ENCODE assay signal across 16 mouse cellular contexts in genomic region chr11:22644010-22644625, GRCm38 (mm10).
DNase-seq lines count a peak whose midpoint lies in the region; ATAC-seq and TF ChIP-seq lines count a peak whose summit lies in the region.
"Had no signal": no experiment of that assay in that cellular context is flagged by ENCODE, and none has a peak within 500 bp of the region (broad histone marks: within the 10 kb centered on the region; RNA-seq: fewer than 3 reads in every experiment).

No protein-coding gene starts in this region.

- H3K4me3 ChIP-seq in heart, embryonic 16.5 days (ENCODE audit: low read length), result no peak overlapping the region
- H3K4me3 ChIP-seq in lung, embryonic 16.5 days (ENCODE audit: low read length), result no peak overlapping the region
- H3K4me3 ChIP-seq in lung, adult 2 months (replicated peaks; ENCODE audit: extremely low read depth, low read depth, low read length), result no peak overlapping the region
- no peak overlapping the region for H3K4me3 ChIP-seq in bone marrow macrophage, adult 2 months (ENCODE audit: insufficient read depth, low read length)
- no peak overlapping the region for H3K4me3 ChIP-seq in stomach, embryonic 14.5 days (ENCODE audit: low read depth, low read length)
- H3K4me3 ChIP-seq: heart, adult 2 months; hindbrain, embryonic 13.5 days; midbrain, embryonic 10.5 days had no signal

- no peak overlapping the region for H3K4me2 ChIP-seq in heart, embryonic 16.5 days (ENCODE audit: low read depth, low read length)
- no peak overlapping the region for H3K4me2 ChIP-seq in lung, embryonic 16.5 days (ENCODE audit: low read depth, low read length)
- H3K4me2 ChIP-seq in stomach, embryonic 14.5 days (replicated peaks; ENCODE audit: low read depth, low read length), result no peak overlapping the region
- H3K4me2 ChIP-seq: hindbrain, embryonic 13.5 days had no signal

- TF ChIP-seq POLR2A in lung, adult 2 months (IDR thresholded peaks at IDR 0.05; ENCODE audit: borderline replicate concordance, extremely low read depth, low read depth, low read length), result no peak
- TF ChIP-seq POLR2A in bone marrow macrophage, adult 2 months (IDR thresholded peaks at IDR 0.05; ENCODE audit: borderline replicate concordance, low read depth, low read length), result no peak

- peaks cover 7% of the 10 kb centered on the region for H3K4me1 ChIP-seq in heart, embryonic 16.5 days (ENCODE audit: control insufficient read depth, insufficient read depth, low read length)
- no peaks in the 10 kb centered on the region; the same call in 1 of the 2 replicates for H3K4me1 ChIP-seq in lung, embryonic 16.5 days (replicated peaks; ENCODE audit: control insufficient read depth, insufficient read depth, low read length)
- peaks cover 6% of the 10 kb centered on the region for H3K4me1 ChIP-seq in lung, adult 2 months (ENCODE audit: control insufficient read depth, insufficient read depth, low read length)
- H3K4me1 ChIP-seq in bone marrow macrophage, adult 2 months (ENCODE audit: control insufficient read depth, insufficient read depth, low read length), result peaks cover 19% of the 10 kb centered on the region
- 0 out of 2 replicates have a peak, but pooled peaks cover 4% of the 10 kb centered on the region for H3K4me1 ChIP-seq in stomach, embryonic 14.5 days (ENCODE audit: control insufficient read depth, insufficient read depth, low read length)
- H3K4me1 ChIP-seq: hindbrain, embryonic 13.5 days; midbrain, embryonic 10.5 days had no signal

- intact Hi-C loops in heart, postnatal 25 days (cut with DNase I), result loop anchor here (5.0 kb wide), 1 partner anchor 223 kb away; no protein-coding TSS in a partner anchor

- H3K27me3 ChIP-seq in heart, embryonic 16.5 days (ENCODE audit: control insufficient read depth, insufficient read depth, low read length), result no peaks in the 10 kb centered on the region
- H3K27me3 ChIP-seq in lung, embryonic 16.5 days (ENCODE audit: control insufficient read depth, insufficient read depth, low read depth, low read length), result no peaks in the 10 kb centered on the region
- H3K27me3 ChIP-seq in stomach, embryonic 14.5 days (ENCODE audit: control insufficient read depth, insufficient read depth, low read length), result no peaks in the 10 kb centered on the region
- H3K27me3 ChIP-seq: hindbrain, embryonic 13.5 days had no signal

- ATAC-seq in heart, embryonic 16.5 days (replicated peaks; ENCODE audit: extremely low read depth, insufficient read depth, low FRiP score), result no peak
- ATAC-seq in lung, embryonic 16.5 days (ENCODE audit: low read depth), result peak; percentile 89
- peak; percentile 85; the same call in 1 of the 2 replicates for ATAC-seq in stomach, embryonic 14.5 days (ENCODE audit: insufficient number of reproducible peaks, insufficient read depth, low FRiP score, low read depth)
- no peak for ATAC-seq in megakaryocyte-erythroid progenitor cell, adult 5-6 weeks (replicated peaks; ENCODE audit: low FRiP score, low TSS enrichment, poor library complexity, severe bottlenecking)

- WGBS in heart, embryonic 16.5 days, result 51% methylated on average over 3 of the region's 3 CpGs
- WGBS in lung, embryonic 16.5 days, result 19% methylated on average over 3 of the region's 3 CpGs
- 30% methylated on average over 3 of the region's 3 CpGs for WGBS in lung, adult 2 months
- 29% methylated on average over 3 of the region's 3 CpGs for WGBS in stomach, embryonic 14.5 days

- no peaks in the 10 kb centered on the region for H3K9me3 ChIP-seq in heart, embryonic 16.5 days (replicated peaks; ENCODE audit: control insufficient read depth, low read length)
- H3K9me3 ChIP-seq in lung, embryonic 16.5 days (ENCODE audit: control insufficient read depth, low read length), result no peaks in the 10 kb centered on the region
- H3K9me3 ChIP-seq in stomach, embryonic 14.5 days (ENCODE audit: control insufficient read depth, low read depth, low read length), result no peaks in the 10 kb centered on the region
- H3K9me3 ChIP-seq: hindbrain, embryonic 13.5 days; midbrain, embryonic 10.5 days had no signal

- 0 out of 2 replicates have a peak overlapping the region, but pooled peaks have one; percentile 23 for H3K27ac ChIP-seq in heart, embryonic 16.5 days (ENCODE audit: low read length)
- H3K27ac ChIP-seq in lung, embryonic 16.5 days (ENCODE audit: low read length), result peak overlapping the region; percentile 66
- 0 out of 2 replicates have a peak overlapping the region, but pooled peaks have one; percentile 4 for H3K27ac ChIP-seq in bone marrow macrophage, adult 2 months (ENCODE audit: insufficient read depth, low read depth, low read length)
- H3K27ac ChIP-seq in stomach, embryonic 14.5 days (ENCODE audit: low read length), result peak overlapping the region; percentile 41; the same call in 1 of the 2 replicates
- H3K27ac ChIP-seq: heart, adult 2 months; hindbrain, embryonic 13.5 days; midbrain, embryonic 10.5 days had no signal

- no peak for DNase-seq in heart, postnatal 25 days (ENCODE audit: low spot score)
- DNase-seq in lung, adult 2 months, result no peak
- no peak for DNase-seq in gastrocnemius, adult 18-20 months (ENCODE audit: low spot score)
- DNase-seq: adrenal gland, postnatal 36 days; cerebellum, adult 11-12 months; heart, adult 2 months; kidney, postnatal 14 days; spleen, adult 18-20 months; thymus, adult 2 months had no signal

- H3K36me3 ChIP-seq in heart, embryonic 16.5 days (ENCODE audit: control insufficient read depth, insufficient read depth), result no peaks in the 10 kb centered on the region
- H3K36me3 ChIP-seq in lung, embryonic 16.5 days (ENCODE audit: control insufficient read depth, insufficient read depth, low read length), result no peaks in the 10 kb centered on the region
- H3K36me3 ChIP-seq in stomach, embryonic 14.5 days (ENCODE audit: control insufficient read depth, insufficient read depth, low read length), result no peaks in the 10 kb centered on the region
- H3K36me3 ChIP-seq: hindbrain, embryonic 13.5 days; midbrain, embryonic 10.5 days had no signal

- no peak for TF ChIP-seq CTCF in lung, adult 2 months (IDR thresholded peaks at IDR 0.05; ENCODE audit: insufficient read depth, low read length)
- TF ChIP-seq CTCF in bone marrow macrophage, adult 2 months (IDR thresholded peaks at IDR 0.05; ENCODE audit: low read depth, low read length), result no peak

- H3K9ac ChIP-seq in heart, embryonic 16.5 days (ENCODE audit: low read length), result no peak overlapping the region
- no peak overlapping the region for H3K9ac ChIP-seq in lung, embryonic 16.5 days (ENCODE audit: low read length)
- no peak overlapping the region for H3K9ac ChIP-seq in stomach, embryonic 14.5 days (replicated peaks; ENCODE audit: low read depth, low read length)
- H3K9ac ChIP-seq: hindbrain, embryonic 13.5 days had no signal

Comparison
In these comparisons a context has a peak if more than half of its experiments do, and no peak if none do; other contexts are left out.
1. ATAC-seq: peak in lung, embryonic 16.5 days (single experiment) and stomach, embryonic 14.5 days (single experiment); none in heart, embryonic 16.5 days (single experiment) and megakaryocyte-erythroid progenitor cell, adult 5-6 weeks (single experiment).
2. H3K27ac ChIP-seq: peak in every context shown above with its lines; median percentile 66 in lung, embryonic 16.5 days; 41 in stomach, embryonic 14.5 days; 23 in heart, embryonic 16.5 days; 4 in bone marrow macrophage, adult 2 months.